Mouse (Mus musculus) ES-Bruce4 (cell line): ENCODE results near the gene Cpe. TPM values are rescaled to one million over a fixed set of nuclear protein-coding genes. Genes with fewer than 3 reads are reported as not detected.

Source experiments
- H3K27ac ChIP-seq: 2 replicates; pipeline ENCODE4 v1.5.1; 2012; ENCODE audit warnings: low read length, inconsistent platforms; ENCODE audit not compliant: insufficient read depth
- H3K27me3 ChIP-seq: 2 replicates; pipeline ENCODE4 v1.6.1; 2012; ENCODE audit warnings: mild to moderate bottlenecking, low read length, inconsistent platforms; ENCODE audit not compliant: control insufficient read depth, poor library complexity, insufficient read depth, severe bottlenecking
- H3K36me3 ChIP-seq: 2 replicates; pipeline ENCODE4 v1.6.1; 2012; ENCODE audit warnings: inconsistent platforms, mild to moderate bottlenecking, low read length, moderate library complexity; ENCODE audit not compliant: control insufficient read depth, poor library complexity, insufficient read depth, severe bottlenecking
- H3K4me1 ChIP-seq: one replicate; pipeline ENCODE4 v1.8.1; 2011; ENCODE audit warnings: low read length; ENCODE audit not compliant: control insufficient read depth, insufficient read depth
- H3K4me3 ChIP-seq: 2 replicates; pipeline ENCODE4 v1.5.1; 2011; ENCODE audit warnings: low read depth, mild to moderate bottlenecking, low read length
- H3K9ac ChIP-seq: 2 replicates; pipeline ENCODE4 v1.6.1; 2012; ENCODE audit warnings: low read depth, mild to moderate bottlenecking, inconsistent platforms; ENCODE audit not compliant: poor library complexity, severe bottlenecking
- H3K9me3 ChIP-seq: replicated peaks from 2 replicates; pipeline ENCODE4 v1.6.1; 2012; ENCODE audit warnings: mild to moderate bottlenecking, low read length, inconsistent platforms; ENCODE audit not compliant: control insufficient read depth, poor library complexity, insufficient read depth, severe bottlenecking
- CTCF ChIP-seq: IDR thresholded peaks from one replicate; pipeline ENCODE4 v1.8.1; 2011; ENCODE audit warnings: low read depth, low read length
- EP300 ChIP-seq: IDR thresholded peaks from 2 replicates; pipeline ENCODE4 v1.6.1; 2011; ENCODE audit warnings: low read depth, low read length; ENCODE audit not compliant: insufficient read depth
- POLR2A ChIP-seq: IDR thresholded peaks from one replicate; pipeline ENCODE4 v1.8.1; 2011; ENCODE audit warnings: low read length; ENCODE audit not compliant: insufficient read depth
- polyA plus RNA-seq: library from polyadenylated mRNA; stranded (reverse); fragments of >200 nt; gene quantifications from 2 replicates; pipeline ENCODE4 v1.2.4, GENCODE M21; 2011; ENCODE audit warnings: low read depth; ENCODE audit not compliant: missing spikeins, insufficient read depth, insufficient read length

Cpe gene
- polyA plus RNA-seq, 1 experiment = 24.7 TPM

DNA sequence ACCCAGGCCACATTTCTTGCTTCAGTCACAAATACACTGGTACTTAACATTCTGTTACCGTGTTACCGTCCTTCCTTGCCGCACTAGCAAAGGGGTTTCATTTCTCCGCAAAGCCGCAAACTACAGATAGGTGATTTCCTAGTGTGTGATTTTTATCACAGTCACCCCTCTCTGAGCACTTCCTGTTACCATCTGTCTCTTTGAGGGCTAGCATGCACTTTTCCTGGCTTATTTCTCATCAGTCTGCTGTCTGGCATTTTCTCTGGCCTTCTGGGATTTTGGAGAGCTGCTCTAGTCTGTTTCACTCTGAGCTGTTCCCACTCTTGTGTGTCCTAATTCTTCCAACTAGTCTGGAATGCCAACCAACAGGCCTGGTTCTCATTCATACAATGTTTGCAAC, 33.8 kb downstream of the Cpe start:
- Histone ChIP-seq H3K4me3 (no peak overlapping the region), H3K4me1 (no peaks in the 10 kb centered on the region), H3K9ac (no peak overlapping the region), H3K9me3 (no peaks in the 10 kb centered on the region), H3K36me3 (no peaks in the 10 kb centered on the region), H3K27me3 (no peaks in the 10 kb centered on the region; the same call in 1 of the 2 replicates), H3K27ac (no peak overlapping the region)
- no peak for TF ChIP-seq CTCF
- no peak for TF ChIP-seq EP300
- no peak for TF ChIP-seq POLR2A

GRCm38 (mm10) chr8:64657980-64658401, 34.9 kb downstream of the Cpe start:
- no peaks in the 10 kb centered on the region; the same call in 1 of the 2 replicates for H3K27me3 ChIP-seq
- H3K9ac ChIP-seq = no peak overlapping the region
- no peaks in the 10 kb centered on the region for H3K4me1 ChIP-seq
- H3K27ac ChIP-seq = no peak overlapping the region
- no peaks in the 10 kb centered on the region for H3K9me3 ChIP-seq
- TF ChIP-seq EP300 = no peak
- TF ChIP-seq POLR2A = no peak
- TF ChIP-seq CTCF = no peak
- H3K4me3 ChIP-seq = no peak overlapping the region
- no peaks in the 10 kb centered on the region for H3K36me3 ChIP-seq

DNA sequence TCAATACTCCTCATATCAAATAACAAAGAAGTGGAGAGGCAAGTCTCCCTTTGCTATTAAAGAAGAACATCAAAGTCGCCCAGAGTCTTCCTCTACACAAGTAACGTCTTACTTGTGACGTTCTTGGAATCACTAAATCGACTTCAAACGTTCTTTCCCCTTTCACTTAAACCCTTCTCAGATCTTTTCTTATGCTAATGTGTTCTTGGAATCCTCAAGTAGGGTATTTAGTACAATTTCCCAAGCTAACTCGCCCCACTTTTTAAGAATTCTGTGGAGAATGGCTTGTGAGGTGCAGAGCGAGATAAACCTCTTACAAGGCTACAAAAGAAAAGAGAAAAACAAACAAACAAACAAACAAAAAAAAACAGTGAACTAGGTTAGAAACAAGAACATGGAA, 35.3 kb downstream of the Cpe start:
- Histone ChIP-seq H3K9ac (no peak overlapping the region), H3K4me1 (no peaks in the 10 kb centered on the region), H3K9me3 (no peaks in the 10 kb centered on the region), H3K36me3 (no peaks in the 10 kb centered on the region), H3K27ac (no peak overlapping the region), H3K27me3 (no peaks in the 10 kb centered on the region; the same call in 1 of the 2 replicates), H3K4me3 (no peak overlapping the region)
- TF ChIP-seq CTCF (no peak), EP300 (no peak), POLR2A (no peak)

DNA sequence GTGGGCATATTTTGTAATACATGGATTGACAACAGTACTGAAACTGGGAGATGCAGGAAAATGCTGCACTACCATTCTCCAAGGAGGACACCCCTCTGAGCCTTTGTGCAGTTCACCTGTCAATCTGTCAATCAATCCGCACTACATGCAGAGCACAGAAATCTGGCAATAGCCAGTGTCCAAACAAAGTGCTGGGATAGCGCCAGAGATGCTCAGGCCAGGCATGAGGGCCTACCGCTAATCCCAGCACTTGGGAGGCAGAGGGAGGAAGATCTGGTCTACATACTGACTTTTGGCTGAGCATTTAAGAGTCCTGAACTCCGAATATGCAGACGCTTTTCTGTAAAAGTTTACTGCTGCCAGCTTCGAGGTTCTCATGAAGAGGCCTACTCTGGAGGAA, 37.0 kb downstream of the Cpe start:
- Histone ChIP-seq H3K36me3 (no peaks in the 10 kb centered on the region), H3K9ac (no peak overlapping the region), H3K4me3 (no peak overlapping the region), H3K9me3 (no peaks in the 10 kb centered on the region), H3K4me1 (no peaks in the 10 kb centered on the region), H3K27ac (no peak overlapping the region), H3K27me3 (no peaks in the 10 kb centered on the region; the same call in 1 of the 2 replicates)
- no peak for TF ChIP-seq CTCF
- no peak for TF ChIP-seq EP300
- no peak for TF ChIP-seq POLR2A

DNA sequence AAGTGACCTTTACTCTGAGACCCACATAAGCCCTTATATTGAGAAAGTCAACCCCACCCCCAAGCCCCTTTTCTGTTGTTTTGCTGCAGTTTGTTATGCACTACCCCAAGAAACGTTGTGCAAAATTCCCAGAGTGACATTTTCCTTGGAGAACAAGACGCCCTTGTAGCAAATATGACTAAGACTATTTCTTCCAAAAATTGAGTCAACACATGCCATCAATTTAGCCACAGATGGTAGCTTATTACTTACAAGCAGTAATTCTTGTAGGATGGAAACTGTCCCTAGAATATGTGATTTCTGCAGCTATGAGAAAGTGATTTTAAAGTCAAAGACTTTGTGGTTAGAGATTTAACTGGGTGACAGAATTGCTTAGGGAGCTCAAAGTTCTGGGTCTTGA, 37.8 kb downstream of the Cpe start:
- H3K9me3 ChIP-seq = no peaks in the 10 kb centered on the region
- no peak overlapping the region for H3K9ac ChIP-seq
- no peak overlapping the region for H3K27ac ChIP-seq
- H3K36me3 ChIP-seq = no peaks in the 10 kb centered on the region
- no peaks in the 10 kb centered on the region; the same call in 1 of the 2 replicates for H3K27me3 ChIP-seq
- H3K4me1 ChIP-seq = no peaks in the 10 kb centered on the region
- no peak for TF ChIP-seq POLR2A
- no peak for TF ChIP-seq CTCF
- TF ChIP-seq EP300 = no peak
- H3K4me3 ChIP-seq = no peak overlapping the region

- H3K27me3 ChIP-seq = no peaks in the 10 kb centered on the region
- no peaks in the 10 kb centered on the region for H3K36me3 ChIP-seq
- H3K27ac ChIP-seq = no peak overlapping the region
- no peak overlapping the region for H3K4me3 ChIP-seq
- H3K9me3 ChIP-seq = no peaks in the 10 kb centered on the region
- no peak overlapping the region for H3K9ac ChIP-seq
- no peaks in the 10 kb centered on the region for H3K4me1 ChIP-seq
- TF ChIP-seq CTCF = no peak
- TF ChIP-seq EP300 = no peak
- no peak for TF ChIP-seq POLR2A
These were observed 40.6 kb downstream of the Cpe start for GRCm38 (mm10) chr8:64652285-64652684.
